Mouse (Mus musculus) heart, adult 2 months (tissue): ENCODE measurements around the gene Cldn19. TPM values are rescaled to one million over a fixed set of nuclear protein-coding genes. Genes with fewer than 3 reads are reported as not detected.
A peak's percentile ranks its signal among the peaks of the same experiment; 100 is the strongest.

Experiments used
- DNase-seq, 2 experiments: peaks; one replicate each; pipeline ENCODE4 v3.0.0; 2021
- H3K27ac ChIP-seq: fragments of 200-600 bp; 2 replicates; pipeline ENCODE4 v1.8.1; 2022
- H3K27me3 ChIP-seq: fragments of 200-500 bp; 2 replicates; pipeline ENCODE4 v1.6.1; 2012; ENCODE audit warnings: mild to moderate bottlenecking, low read length, inconsistent platforms, mixed read lengths; ENCODE audit not compliant: control insufficient read depth, insufficient read depth
- H3K36me3 ChIP-seq: fragments of 200-500 bp; 2 replicates; pipeline ENCODE4 v1.6.1; 2012; ENCODE audit warnings: low read length, inconsistent platforms; ENCODE audit not compliant: control insufficient read depth, insufficient read depth
- H3K4me1 ChIP-seq: fragments of 200-500 bp; 2 replicates; pipeline ENCODE4 v1.6.1; 2011; ENCODE audit warnings: low read length; ENCODE audit not compliant: control insufficient read depth, insufficient read depth
- H3K4me3 ChIP-seq: fragments of 200-600 bp; 2 replicates; pipeline ENCODE4 v1.8.1; 2022
- H3K79me2 ChIP-seq: fragments of 200-500 bp; replicated peaks from 2 replicates; pipeline ENCODE4 v1.6.1; 2012; ENCODE audit warnings: mild to moderate bottlenecking, inconsistent platforms, low read length, moderate library complexity, mixed read lengths; ENCODE audit not compliant: control insufficient read depth, insufficient read depth
- H3K9ac ChIP-seq: fragments of 200-500 bp; 2 replicates; pipeline ENCODE4 v1.6.1; 2012; ENCODE audit warnings: low read depth, mild to moderate bottlenecking, control low read depth, inconsistent platforms, low read length, mixed read lengths
- CTCF ChIP-seq: fragments of 200-600 bp; IDR thresholded peaks from 2 replicates; pipeline ENCODE4 v1.8.1; 2022; ENCODE audit warnings: antibody characterized with exemption, mild to moderate bottlenecking, moderate library complexity
- EP300 ChIP-seq: fragments of 200-500 bp; IDR thresholded peaks from 2 replicates; pipeline ENCODE4 v1.6.1; 2011; ENCODE audit warnings: low read depth, low read length, control low read depth; ENCODE audit not compliant: insufficient read depth
- POLR2A ChIP-seq: fragments of 200-500 bp; IDR thresholded peaks from 2 replicates; pipeline ENCODE4 v1.6.1; 2011; ENCODE audit warnings: mild to moderate bottlenecking, low read depth, low read length, control low read depth; ENCODE audit not compliant: insufficient read depth
- WGBS: fragments of 180-500 bp; shearing (Covaris S2); methylation state at CpG from one replicate; pipeline ENCODE4 v1.1.7; 2018; 5-methylcytosine and 5-hydroxymethylcytosine counted together
- intact Hi-C: fragments of 180-260 bp; cut with DNase I; formaldehyde crosslinking; loops from one replicate; pipeline ENCODE4 v1.15.1; 2025
- long read RNA-seq: library from polyadenylated mRNA; stranded (forward); transcript quantifications from one replicate; pipeline ENCODE4 v2.0.0, GENCODE M21; 2021
- polyA plus RNA-seq: library from polyadenylated mRNA; depleted of rRNA; stranded (reverse); fragments of >200 nt; gene quantifications from 2 replicates; pipeline ENCODE4 v1.2.3, GENCODE M21; 2012; rRNA removed
- total RNA-seq, 2 experiments: library from RNA; stranded (reverse); gene quantifications; 2 replicates each; pipeline ENCODE4 v1.2.3; 2021

Gene Cldn19
- not detected for total RNA-seq
- polyA plus RNA-seq: 0.37 TPM in 1 of 2 replicates, not detected in the other
- long read RNA-seq: 0 reads

DNA sequence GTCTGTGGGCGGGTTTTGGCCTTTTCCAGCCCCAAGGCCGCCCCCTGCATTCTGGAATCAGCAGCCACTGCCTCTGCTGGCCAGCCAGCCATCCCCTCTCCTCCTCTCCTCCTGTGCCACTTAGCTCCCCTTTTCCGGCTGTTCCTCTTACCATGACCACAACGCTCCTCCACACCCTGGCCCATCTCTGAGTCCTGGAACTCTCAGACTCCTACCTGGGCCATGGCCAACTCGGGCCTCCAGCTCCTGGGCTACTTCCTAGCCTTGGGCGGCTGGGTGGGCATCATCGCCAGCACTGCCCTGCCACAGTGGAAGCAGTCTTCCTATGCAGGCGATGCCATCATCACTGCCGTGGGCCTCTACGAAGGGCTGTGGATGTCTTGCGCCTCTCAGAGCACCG lies at the start of gene Cldn19:
TSS of gene Cldn19 (plus strand) at position 64 of the 400 bp plus-strand sequence.
- Histone ChIP-seq H3K9ac (no peak within 1 kb of the TSS), H3K36me3 (no peaks in the 10 kb centered on the region), H3K4me1 (peaks cover 4% of the 10 kb centered on the region; the same call in 1 of the 2 replicates), H3K4me3 (no peak within 1 kb of the TSS), H3K27me3 (no peaks in the 10 kb centered on the region), H3K79me2 (no peaks in the 10 kb centered on the region), H3K27ac (no peak within 1 kb of the TSS)
- TF ChIP-seq POLR2A: no peak
- TF ChIP-seq CTCF: no peak
- no peak for TF ChIP-seq EP300
- intact Hi-C loops: loop anchor here (10.0 kb wide), 1 partner anchor 569 kb away; no protein-coding TSS in a partner anchor
- DNase-seq: no peak
- WGBS: 88% methylated on average over 12 of the region's 12 CpGs

DNA sequence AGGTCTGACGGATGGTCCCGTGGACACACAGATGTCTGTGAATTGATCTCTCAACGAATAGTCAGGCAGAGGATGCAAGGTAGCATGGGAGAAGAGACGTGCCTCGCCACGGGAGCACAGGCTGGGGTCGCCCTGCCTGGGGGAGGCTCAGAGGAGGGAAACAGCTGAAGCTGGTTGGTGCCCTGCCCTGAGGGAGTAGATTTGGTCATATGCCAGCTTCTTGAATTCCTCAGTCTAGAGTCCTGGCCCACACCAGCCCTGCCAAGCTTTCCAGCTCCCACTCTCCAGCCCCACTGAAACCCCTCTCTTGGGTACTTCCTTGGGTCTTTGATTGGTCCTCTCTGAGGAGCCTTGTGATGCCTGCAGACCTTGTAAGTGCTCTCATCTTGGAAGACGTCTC lies 38.5 kb upstream of the Cldn19 start:
- TF ChIP-seq EP300: no peak
- TF ChIP-seq CTCF: no peak
- no peak for TF ChIP-seq POLR2A
- Histone ChIP-seq H3K4me3 (no peak overlapping the region), H3K27ac (no peak overlapping the region), H3K36me3 (no peaks in the 10 kb centered on the region), H3K4me1 (no peaks in the 10 kb centered on the region), H3K79me2 (no peaks in the 10 kb centered on the region), H3K27me3 (no peaks in the 10 kb centered on the region), H3K9ac (no peak overlapping the region)
- intact Hi-C loops: no loop called here
- DNase-seq: no peak
- WGBS: 56% methylated on average over 8 of the region's 8 CpGs

DNA sequence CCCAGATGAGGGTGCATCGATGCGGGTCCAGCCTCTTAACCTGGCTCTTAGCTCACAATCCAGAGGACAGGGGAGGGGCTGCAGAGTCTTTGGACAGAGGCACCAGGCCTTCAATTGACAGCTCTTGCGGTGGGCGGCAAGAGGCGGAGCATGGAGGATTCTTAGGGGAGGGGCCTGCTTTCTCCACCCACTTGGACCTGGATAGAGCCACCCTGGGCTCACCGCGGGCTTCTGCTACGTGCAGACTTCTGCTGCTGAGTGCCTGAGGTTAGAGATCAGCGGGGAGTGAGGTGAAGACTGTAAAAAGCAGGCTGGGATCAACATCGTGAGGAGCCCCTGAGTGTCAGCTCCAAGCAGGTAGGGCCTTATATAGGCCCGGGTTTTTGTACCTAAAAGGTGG lies 37.0 kb upstream of the Cldn19 start, which contains the start of gene Tmem269:
TSS of gene Tmem269 (minus strand) at position 49 of the 400 bp plus-strand sequence.
- intact Hi-C loops: no loop called here
- Histone ChIP-seq H3K36me3 (no peaks in the 10 kb centered on the region), H3K4me1 (no peaks in the 10 kb centered on the region), H3K27me3 (no peaks in the 10 kb centered on the region), H3K27ac (no peak within 1 kb of the TSS), H3K9ac (no peak within 1 kb of the TSS), H3K79me2 (no peaks in the 10 kb centered on the region), H3K4me3 (no peak within 1 kb of the TSS)
- WGBS: 24% methylated on average over 11 of the region's 11 CpGs
- TF ChIP-seq CTCF (no peak), EP300 (no peak), POLR2A (no peak)
- no peak for DNase-seq

DNA sequence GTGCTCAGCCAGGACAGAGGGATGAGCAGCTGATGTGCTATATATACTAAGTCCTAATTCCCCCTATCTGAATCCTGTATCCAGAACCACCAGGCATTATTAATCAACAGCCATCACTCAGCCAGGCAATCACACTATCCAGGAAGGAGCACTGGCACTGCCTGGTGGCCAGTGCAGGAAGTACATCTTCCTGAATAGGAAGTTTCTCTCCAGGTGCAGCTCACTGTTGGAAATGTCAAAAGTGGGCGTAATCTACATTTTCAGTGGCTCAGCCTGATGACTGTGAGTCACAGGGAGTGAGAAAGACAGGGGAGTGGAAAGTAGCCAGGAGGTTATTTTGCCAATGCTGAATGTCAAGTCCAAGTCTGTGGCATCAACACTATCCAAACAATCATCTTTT lies 31.5 kb upstream of the Cldn19 start:
- Histone ChIP-seq H3K27ac (no peak overlapping the region), H3K36me3 (no peaks in the 10 kb centered on the region), H3K27me3 (no peaks in the 10 kb centered on the region), H3K79me2 (no peaks in the 10 kb centered on the region), H3K4me1 (no peaks in the 10 kb centered on the region), H3K4me3 (no peak overlapping the region), H3K9ac (no peak overlapping the region)
- no peak for DNase-seq
- no peak for TF ChIP-seq EP300
- no peak for TF ChIP-seq POLR2A
- TF ChIP-seq CTCF: peak; percentile 74
- intact Hi-C loops: no loop called here
- 96% methylated on average over 1 of the region's 1 CpGs for WGBS

DNA sequence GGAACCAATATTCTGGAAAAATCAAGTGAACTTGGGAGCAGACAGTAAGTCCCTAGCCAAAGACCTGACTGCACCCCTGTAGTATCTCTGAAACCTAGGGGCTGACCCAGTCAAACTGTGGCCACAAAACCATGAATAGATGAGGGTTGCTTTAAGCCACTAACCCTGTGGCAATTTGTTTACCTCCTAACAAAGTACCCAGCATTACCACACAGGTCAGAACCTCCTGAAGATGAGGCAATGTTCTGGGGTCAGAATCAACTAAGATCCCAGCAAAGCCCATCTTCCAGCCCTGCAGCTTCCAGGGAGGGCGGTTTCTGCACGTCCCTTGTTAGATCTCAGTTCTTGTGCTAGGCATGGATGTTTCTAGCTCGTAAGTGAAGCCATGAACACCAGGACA lies 30.7 kb upstream of the Cldn19 start:
- Histone ChIP-seq H3K27me3 (no peaks in the 10 kb centered on the region), H3K36me3 (no peaks in the 10 kb centered on the region), H3K27ac (no peak overlapping the region), H3K4me1 (no peaks in the 10 kb centered on the region), H3K79me2 (no peaks in the 10 kb centered on the region), H3K9ac (no peak overlapping the region), H3K4me3 (no peak overlapping the region)
- intact Hi-C loops: no loop called here
- WGBS: 92% methylated on average over 3 of the region's 3 CpGs
- no peak for TF ChIP-seq CTCF
- TF ChIP-seq POLR2A: no peak
- TF ChIP-seq EP300: no peak
- no peak for DNase-seq

DNA sequence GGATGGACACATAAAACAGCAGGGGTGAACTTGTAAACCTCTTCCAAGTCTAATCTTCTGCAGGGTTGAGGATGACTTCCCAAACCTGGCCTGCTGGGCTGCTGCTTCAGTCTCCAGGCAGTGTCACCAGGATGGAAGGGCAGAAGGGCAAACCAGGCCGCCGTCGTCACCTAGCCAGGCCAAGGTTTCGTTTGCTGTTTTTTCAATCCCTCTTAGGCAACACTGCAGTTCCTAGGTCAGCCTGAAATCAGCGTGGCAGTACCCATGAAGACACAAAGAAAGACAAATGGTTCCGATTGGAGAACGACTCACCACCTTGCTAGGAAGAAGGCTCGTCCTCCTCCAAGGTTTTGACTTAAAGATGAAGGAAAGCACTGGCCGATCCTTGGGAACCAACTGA lies 29.5 kb upstream of the Cldn19 start:
- no peak for DNase-seq
- Histone ChIP-seq H3K4me1 (no peaks in the 10 kb centered on the region), H3K36me3 (no peaks in the 10 kb centered on the region), H3K79me2 (no peaks in the 10 kb centered on the region), H3K27me3 (no peaks in the 10 kb centered on the region), H3K27ac (no peak overlapping the region), H3K9ac (no peak overlapping the region), H3K4me3 (no peak overlapping the region)
- intact Hi-C loops: no loop called here
- 91% methylated on average over 9 of the region's 9 CpGs for WGBS
- TF ChIP-seq EP300 (no peak), POLR2A (no peak), CTCF (no peak)
